Mouse (Mus musculus) lung, embryonic 16.5 days (tissue): ENCODE measurements at regions not wholly inside any gene's neighbourhood (a gene's known extent, or its start where the extent isn't known, plus 50 kb on each side); places are given as distances from the start of the nearest gene placed in this dataset.
A peak's percentile ranks its signal among the peaks of the same experiment; 100 is the strongest.

Experiments used
- ATAC-seq: fragments of 200-750 bp; cut with Nextera tagmentation; 2 replicates; pipeline ENCODE4 v1.8.0; 2017; ENCODE audit warnings: low read depth, mild to moderate bottlenecking, moderate library complexity
- H3K27ac ChIP-seq: fragments of 300-500 bp; sonication (generic); 2 replicates; pipeline ENCODE4 v1.5.1; 2014; ENCODE audit warnings: mild to moderate bottlenecking, control low read depth, low read length
- H3K27me3 ChIP-seq: fragments of 300-500 bp; sonication (generic); 2 replicates; pipeline ENCODE4 v1.6.1; 2014; ENCODE audit warnings: low read depth, low read length, mixed read lengths; ENCODE audit not compliant: control insufficient read depth, insufficient read depth
- H3K36me3 ChIP-seq: fragments of 300-500 bp; sonication (generic); 2 replicates; pipeline ENCODE4 v1.6.1; 2014; ENCODE audit warnings: low read length; ENCODE audit not compliant: control insufficient read depth, insufficient read depth
- H3K4me1 ChIP-seq: fragments of 300-500 bp; sonication (generic); replicated peaks from 2 replicates; pipeline ENCODE4 v1.6.1; 2014; ENCODE audit warnings: low read length, mixed read lengths; ENCODE audit not compliant: control insufficient read depth, insufficient read depth
- H3K4me2 ChIP-seq: fragments of 300-500 bp; sonication (generic); 2 replicates; pipeline ENCODE4 v1.6.1; 2014; ENCODE audit warnings: low read depth, low read length, control low read depth
- H3K4me3 ChIP-seq: fragments of 300-500 bp; sonication (generic); 2 replicates; pipeline ENCODE4 v1.5.1; 2014; ENCODE audit warnings: mild to moderate bottlenecking, low read length, control low read depth
- H3K9ac ChIP-seq: fragments of 300-500 bp; sonication (generic); 2 replicates; pipeline ENCODE4 v1.6.1; 2014; ENCODE audit warnings: low read length, control low read depth
- H3K9me3 ChIP-seq: fragments of 300-500 bp; sonication (generic); 2 replicates; pipeline ENCODE4 v1.6.1; 2016; ENCODE audit warnings: low read length; ENCODE audit not compliant: control insufficient read depth
- WGBS: fragments of 180-500 bp; shearing (Covaris S2); extraction: QIAGEN DNeasy Blood & Tissue Kit; methylation state at CpG from one replicate; pipeline ENCODE4 v1.1.7; 2014; 5-methylcytosine and 5-hydroxymethylcytosine counted together

- 91% methylated on average over 8 of the region's 8 CpGs for WGBS
- no peak overlapping the region for H3K4me2 ChIP-seq
- H3K4me1 ChIP-seq: peaks cover 6% of the 10 kb centered on the region; the same call in 1 of the 2 replicates
- H3K27ac ChIP-seq: no peak overlapping the region
- ATAC-seq: no peak
- H3K4me3 ChIP-seq: no peak overlapping the region
- no peak overlapping the region for H3K9ac ChIP-seq
- no peaks in the 10 kb centered on the region for H3K27me3 ChIP-seq
- H3K36me3 ChIP-seq: no peaks in the 10 kb centered on the region
- no peaks in the 10 kb centered on the region for H3K9me3 ChIP-seq
These were observed 123.8 kb upstream of the Far2 start for GRCm38 (mm10) chr6:147923246-147923645.

GRCm38 (mm10) chr6:147928951-147929350, 118.1 kb upstream of the Far2 start:
- Histone ChIP-seq H3K4me1 (no peaks in the 10 kb centered on the region), H3K27ac (no peak overlapping the region), H3K9ac (no peak overlapping the region), H3K27me3 (no peaks in the 10 kb centered on the region), H3K4me2 (no peak overlapping the region), H3K4me3 (no peak overlapping the region), H3K9me3 (no peaks in the 10 kb centered on the region), H3K36me3 (no peaks in the 10 kb centered on the region)
- no peak for ATAC-seq

DNA sequence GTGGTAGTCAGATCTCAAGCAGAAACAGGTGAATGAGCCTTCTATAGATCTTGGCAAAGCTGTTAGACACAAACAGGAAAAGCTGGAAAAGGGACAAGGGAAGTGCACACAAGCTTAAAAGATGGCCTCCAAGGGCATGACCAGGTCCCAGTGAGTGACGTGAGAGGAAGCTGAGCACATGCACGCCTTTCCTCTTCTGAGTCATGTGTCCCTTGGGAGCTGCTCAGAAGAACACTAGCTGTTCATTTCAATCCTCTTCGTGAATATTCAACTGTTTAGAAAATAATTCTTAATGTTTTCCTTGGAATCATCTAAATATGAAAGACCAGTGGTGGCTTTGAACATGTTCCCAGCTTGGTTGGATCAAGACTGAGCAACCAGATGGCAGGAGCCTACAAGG, 103.0 kb upstream of the Far2 start:
- Histone ChIP-seq H3K4me2 (no peak overlapping the region), H3K9me3 (no peaks in the 10 kb centered on the region), H3K36me3 (no peaks in the 10 kb centered on the region), H3K27me3 (no peaks in the 10 kb centered on the region), H3K27ac (no peak overlapping the region), H3K4me1 (peaks cover 6% of the 10 kb centered on the region), H3K4me3 (no peak overlapping the region), H3K9ac (no peak overlapping the region)
- 66% methylated on average over 3 of the region's 3 CpGs for WGBS
- ATAC-seq: no peak

- Histone ChIP-seq H3K4me2 (no peak overlapping the region), H3K9ac (no peak overlapping the region), H3K27ac (no peak overlapping the region), H3K4me3 (no peak overlapping the region), H3K4me1 (peaks cover 6% of the 10 kb centered on the region), H3K36me3 (no peaks in the 10 kb centered on the region), H3K9me3 (no peaks in the 10 kb centered on the region), H3K27me3 (no peaks in the 10 kb centered on the region)
- WGBS: 50% methylated on average over 4 of the region's 4 CpGs
- ATAC-seq: no peak
These were observed 102.0 kb upstream of the Far2 start for GRCm38 (mm10) chr6:147944940-147945676.

GRCm38 (mm10) chr6:147947997-147948396, 99.1 kb upstream of the Far2 start:
- no peak for ATAC-seq
- Histone ChIP-seq H3K4me2 (no peak overlapping the region), H3K27ac (no peak overlapping the region), H3K27me3 (no peaks in the 10 kb centered on the region), H3K9me3 (no peaks in the 10 kb centered on the region), H3K4me3 (no peak overlapping the region), H3K36me3 (no peaks in the 10 kb centered on the region), H3K9ac (no peak overlapping the region), H3K4me1 (peaks cover 6% of the 10 kb centered on the region)
- WGBS: 72% methylated on average over 4 of the region's 4 CpGs

- H3K4me2 ChIP-seq: no peak overlapping the region
- H3K36me3 ChIP-seq: no peaks in the 10 kb centered on the region
- no peaks in the 10 kb centered on the region for H3K27me3 ChIP-seq
- no peak overlapping the region for H3K4me3 ChIP-seq
- ATAC-seq: no peak
- no peak overlapping the region for H3K9ac ChIP-seq
- no peaks in the 10 kb centered on the region for H3K9me3 ChIP-seq
- H3K27ac ChIP-seq: no peak overlapping the region
- H3K4me1 ChIP-seq: no peaks in the 10 kb centered on the region; the same call in 1 of the 2 replicates
These were observed 95.4 kb upstream of the Far2 start for GRCm38 (mm10) chr6:147951642-147952041.

DNA sequence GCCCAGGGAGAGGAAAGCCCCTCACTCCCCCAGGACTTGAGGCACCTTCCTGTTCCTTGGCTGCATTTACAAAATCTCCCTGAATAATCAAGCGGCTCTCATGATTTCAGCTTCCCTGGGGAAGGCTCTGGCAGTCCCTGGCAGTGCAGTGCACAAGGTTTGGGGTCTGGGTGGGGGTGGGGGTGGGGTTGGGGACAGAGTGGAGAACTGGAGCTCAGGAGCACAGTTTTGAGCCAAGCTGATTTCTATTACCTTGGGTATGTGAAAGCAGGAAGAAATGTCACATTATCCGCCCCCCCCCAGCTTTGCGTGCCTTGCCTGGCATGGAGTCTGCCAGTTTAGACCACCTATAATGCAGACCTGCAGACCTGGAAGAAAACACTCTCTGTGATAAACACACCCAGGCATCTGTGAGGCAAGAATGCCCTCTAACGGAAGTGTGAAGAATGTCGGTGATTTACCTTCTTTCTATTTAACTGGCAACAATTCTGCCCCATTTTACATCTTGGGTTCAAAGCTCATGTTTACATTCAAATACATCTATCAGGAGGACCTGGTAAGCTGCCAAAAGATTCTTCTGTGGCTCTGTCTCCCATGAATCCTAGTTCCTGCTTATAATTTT, 93.9 kb upstream of the Far2 start:
- H3K9ac ChIP-seq: no peak overlapping the region
- no peaks in the 10 kb centered on the region; the same call in 1 of the 2 replicates for H3K4me1 ChIP-seq
- no peaks in the 10 kb centered on the region for H3K9me3 ChIP-seq
- H3K4me3 ChIP-seq: no peak overlapping the region
- 32% methylated on average over 5 of the region's 5 CpGs for WGBS
- no peak overlapping the region for H3K4me2 ChIP-seq
- no peaks in the 10 kb centered on the region for H3K36me3 ChIP-seq
- no peak overlapping the region for H3K27ac ChIP-seq
- H3K27me3 ChIP-seq: no peaks in the 10 kb centered on the region
- ATAC-seq: peak; percentile 23; the same call in 1 of the 2 replicates

DNA sequence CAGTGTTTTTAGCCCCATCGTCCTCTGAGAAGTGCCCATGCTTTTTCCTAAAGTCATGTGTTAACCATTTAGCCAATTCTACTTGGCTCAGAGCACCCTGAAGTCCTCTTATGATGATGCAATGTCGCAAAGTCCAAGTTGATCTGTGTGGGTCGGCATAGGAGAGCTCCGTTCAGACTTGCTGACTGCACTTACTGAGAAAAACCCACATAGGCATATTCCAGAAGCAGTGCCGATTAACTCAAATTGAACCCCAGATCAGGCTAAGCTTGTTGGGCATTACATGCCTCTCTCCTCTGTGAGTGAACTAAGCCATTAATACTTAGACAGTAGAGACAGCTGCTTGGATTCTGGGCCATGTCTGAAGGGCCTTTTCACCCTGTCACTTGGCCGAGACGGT, 93.3 kb upstream of the Far2 start:
- no peak for ATAC-seq
- H3K4me1 ChIP-seq: no peaks in the 10 kb centered on the region; the same call in 1 of the 2 replicates
- no peaks in the 10 kb centered on the region for H3K27me3 ChIP-seq
- no peak overlapping the region for H3K4me3 ChIP-seq
- H3K4me2 ChIP-seq: no peak overlapping the region
- WGBS: 65% methylated on average over 7 of the region's 7 CpGs
- H3K36me3 ChIP-seq: no peaks in the 10 kb centered on the region
- no peak overlapping the region for H3K9ac ChIP-seq
- no peaks in the 10 kb centered on the region for H3K9me3 ChIP-seq
- no peak overlapping the region for H3K27ac ChIP-seq

GRCm38 (mm10) chr6:147954253-147954652, 92.8 kb upstream of the Far2 start:
- H3K36me3 ChIP-seq: no peaks in the 10 kb centered on the region
- no peak overlapping the region for H3K27ac ChIP-seq
- no peak overlapping the region for H3K4me3 ChIP-seq
- WGBS: 76% methylated on average over 1 of the region's 1 CpGs
- no peaks in the 10 kb centered on the region; the same call in 1 of the 2 replicates for H3K4me1 ChIP-seq
- ATAC-seq: no peak
- H3K4me2 ChIP-seq: no peak overlapping the region
- no peaks in the 10 kb centered on the region for H3K9me3 ChIP-seq
- no peak overlapping the region for H3K9ac ChIP-seq
- no peaks in the 10 kb centered on the region for H3K27me3 ChIP-seq
